9 mouse cellular contexts compared by ENCODE assay signal in the genomic region with DNA sequence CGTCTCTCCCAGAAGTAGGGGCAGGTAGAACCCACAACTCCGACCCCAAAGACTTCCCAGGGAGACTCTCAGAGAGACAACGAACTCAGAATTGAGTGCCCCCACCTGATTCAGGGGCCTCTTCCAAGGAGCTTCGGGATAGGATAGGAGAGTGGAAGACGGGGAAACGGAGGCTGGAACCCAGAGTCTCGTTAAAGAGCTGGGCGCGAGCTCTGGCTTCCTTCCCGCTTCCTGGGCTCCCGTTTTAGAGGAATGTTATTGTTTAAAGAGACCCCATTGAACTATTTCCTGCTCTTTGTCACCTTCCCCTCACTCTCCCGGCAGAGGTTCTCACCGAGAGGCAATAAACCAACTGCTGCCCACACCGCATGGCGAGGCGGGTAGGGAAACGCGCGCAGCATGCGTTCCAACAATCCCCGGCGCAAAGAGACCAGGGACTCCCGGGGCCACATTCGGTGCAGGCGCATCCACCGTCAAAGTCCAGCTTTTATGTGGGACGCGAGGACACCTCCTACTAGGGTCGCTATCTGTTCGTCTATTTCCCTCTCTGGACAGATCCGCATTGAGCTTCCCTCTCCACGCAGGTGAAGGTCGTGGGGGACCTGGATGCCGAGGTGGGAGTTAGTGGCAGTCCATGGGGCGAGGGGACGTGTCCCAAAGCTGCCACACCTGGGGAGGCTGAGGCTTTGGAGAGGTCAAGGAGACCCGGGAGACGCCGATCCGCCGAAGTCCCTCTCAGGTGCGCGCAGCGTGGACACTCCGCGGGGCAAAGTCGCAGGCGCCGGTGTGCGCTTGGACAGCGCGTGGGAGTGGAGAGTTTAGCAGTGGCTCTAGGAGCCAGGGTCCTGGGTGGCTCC. TPM values are rescaled to one million over a fixed set of nuclear protein-coding genes. Genes with fewer than 3 reads are reported as not detected.
DNase-seq lines count a peak whose midpoint lies in the region; ATAC-seq and TF ChIP-seq lines count a peak whose summit lies in the region.
"Had no signal": no experiment of that assay in that cellular context is flagged by ENCODE, and none has a peak within 500 bp of the region (broad histone marks: within the 10 kb centered on the region; RNA-seq: fewer than 3 reads in every experiment).

No protein-coding gene starts in this region.

- H3K36me3 ChIP-seq in lung, embryonic 14.5 days (ENCODE audit: insufficient read depth), result no peaks in the 10 kb centered on the region
- no peaks in the 10 kb centered on the region for H3K36me3 ChIP-seq in forebrain, embryonic 14.5 days (ENCODE audit: control insufficient read depth, insufficient read depth, low read length)
- no peaks in the 10 kb centered on the region for H3K36me3 ChIP-seq in limb, embryonic 13.5 days
- no peaks in the 10 kb centered on the region for H3K36me3 ChIP-seq in stomach, embryonic 16.5 days (ENCODE audit: control insufficient read depth, insufficient read depth, low read length)

- under 1% methylated on average over 52 of the region's 52 CpGs for WGBS in lung, embryonic 14.5 days
- WGBS in forebrain, embryonic 14.5 days, result under 1% methylated on average over 52 of the region's 52 CpGs
- under 1% methylated on average over 52 of the region's 52 CpGs for WGBS in limb, embryonic 13.5 days
- 1% methylated on average over 52 of the region's 52 CpGs for WGBS in stomach, embryonic 16.5 days

- no peaks in the 10 kb centered on the region for H3K9me3 ChIP-seq in lung, embryonic 14.5 days (ENCODE audit: low read depth, low read length)
- no peaks in the 10 kb centered on the region for H3K9me3 ChIP-seq in forebrain, embryonic 14.5 days (replicated peaks; ENCODE audit: control insufficient read depth, low read length)
- H3K9me3 ChIP-seq in limb, embryonic 13.5 days, result no peaks in the 10 kb centered on the region
- H3K9me3 ChIP-seq in stomach, embryonic 16.5 days (replicated peaks; ENCODE audit: control insufficient read depth, low read length), result no peaks in the 10 kb centered on the region

- no peak overlapping the region for H3K9ac ChIP-seq in lung, embryonic 14.5 days
- H3K9ac ChIP-seq in forebrain, embryonic 14.5 days (ENCODE audit: low read length), result no peak overlapping the region
- H3K9ac ChIP-seq in limb, embryonic 13.5 days, result no peak overlapping the region; the same call in 1 of the 2 replicates
- H3K9ac ChIP-seq in stomach, embryonic 16.5 days (ENCODE audit: low read length), result no peak overlapping the region

- peaks cover 97% of the 10 kb centered on the region for H3K27me3 ChIP-seq in lung, embryonic 14.5 days (ENCODE audit: insufficient read depth, low read length)
- peaks cover 95% of the 10 kb centered on the region for H3K27me3 ChIP-seq in forebrain, embryonic 14.5 days (replicated peaks; ENCODE audit: control insufficient read depth, insufficient read depth, low read length)
- peaks cover 100% of the 10 kb centered on the region for H3K27me3 ChIP-seq in limb, embryonic 13.5 days
- peaks cover 85% of the 10 kb centered on the region for H3K27me3 ChIP-seq in stomach, embryonic 16.5 days (ENCODE audit: control insufficient read depth, insufficient read depth, low read length)

- TF ChIP-seq CTCF in lung, embryonic 14.5 days (IDR thresholded peaks at IDR 0.05; ENCODE audit: low read depth), result no peak

- H3K27ac ChIP-seq in lung, embryonic 14.5 days (ENCODE audit: low read depth), result no peak overlapping the region
- no peak overlapping the region for H3K27ac ChIP-seq in forebrain, embryonic 14.5 days (ENCODE audit: low read depth, low read length)
- H3K27ac ChIP-seq in limb, embryonic 13.5 days, result no peak overlapping the region
- H3K27ac ChIP-seq in stomach, embryonic 16.5 days (ENCODE audit: low read length), result no peak overlapping the region

- H3K4me1 ChIP-seq in lung, embryonic 14.5 days (ENCODE audit: insufficient read depth), result no peaks in the 10 kb centered on the region
- no peaks in the 10 kb centered on the region for H3K4me1 ChIP-seq in forebrain, embryonic 14.5 days (ENCODE audit: control insufficient read depth, insufficient read depth, low read length)
- H3K4me1 ChIP-seq in limb, embryonic 13.5 days, result peaks cover 30% of the 10 kb centered on the region
- H3K4me1 ChIP-seq in stomach, embryonic 16.5 days (ENCODE audit: control insufficient read depth, insufficient read depth, low read length), result no peaks in the 10 kb centered on the region; the same call in 1 of the 2 replicates

- H3K4me2 ChIP-seq in lung, embryonic 14.5 days, result peak overlapping the region; percentile 60
- H3K4me2 ChIP-seq in forebrain, embryonic 14.5 days (ENCODE audit: low read length), result peak overlapping the region; percentile 21
- H3K4me2 ChIP-seq in limb, embryonic 13.5 days (replicated peaks), result peak overlapping the region; percentile 67
- peak overlapping the region; percentile 43 for H3K4me2 ChIP-seq in stomach, embryonic 16.5 days (ENCODE audit: low read depth, low read length)

- peak overlapping the region; percentile 32 for H3K4me3 ChIP-seq in lung, embryonic 14.5 days (ENCODE audit: low read depth, low read length)
- H3K4me3 ChIP-seq in forebrain, embryonic 14.5 days (ENCODE audit: low read depth, low read length), result no peak overlapping the region
- peak overlapping the region; percentile 40 for H3K4me3 ChIP-seq in limb, embryonic 13.5 days
- H3K4me3 ChIP-seq in stomach, embryonic 16.5 days (replicated peaks; ENCODE audit: low read length), result peak overlapping the region; percentile 27

- no peak for DNase-seq in lung, embryonic 14.5 days
- no peak for DNase-seq in lung, postnatal 36 days
- no peak for DNase-seq in forebrain, embryonic 14.5 days (ENCODE audit: low spot score)
- DNase-seq in retina, embryonic 14.5 days (ENCODE audit: low spot score), result no peak
- DNase-seq: cerebellum, adult 18-20 months; gastrocnemius, postnatal 14 days had no signal

- no peak for ATAC-seq in lung, embryonic 14.5 days (ENCODE audit: insufficient read depth)
- no peak for ATAC-seq in forebrain, embryonic 14.5 days
- ATAC-seq in limb, embryonic 13.5 days (ENCODE audit: low FRiP score, low read depth), result no peak
- ATAC-seq in stomach, embryonic 16.5 days (ENCODE audit: insufficient read depth, low FRiP score), result 0 out of 2 replicates have a peak, but pooled peaks have one; percentile 25
- ATAC-seq in inflammation-experienced regulatory T-cells, adult 6 months, result no peak

RNA-seq across cellular contexts. Expression of gene T, which starts 0.9 kb away (rescaled TPM):
- polyA plus RNA-seq in lung, embryonic 14.5 days (2014; fragmentation: Nextera tagmentation; extraction: Ambion mirVana), result 0.34 and 0.45 TPM in 2 replicates
- 0.67 and 0.83 TPM in 2 replicates for polyA plus RNA-seq in forebrain, embryonic 14.5 days (2014; fragmentation: Nextera tagmentation; extraction: Ambion mirVana)
- polyA plus RNA-seq in limb, embryonic 13.5 days (2015; fragmentation: Nextera tagmentation; extraction: Ambion mirVana), result 0.61 and 0.97 TPM in 2 replicates
- polyA plus RNA-seq in stomach, embryonic 16.5 days (2015; fragmentation: Nextera tagmentation; extraction: Ambion mirVana), result 0.22 and 1.1 TPM in 2 replicates
- not detected for polyA plus RNA-seq in inflammation-experienced regulatory T-cells, adult 6 months (2017; shearing (Covaris generic))
